In the genomic region with DNA sequence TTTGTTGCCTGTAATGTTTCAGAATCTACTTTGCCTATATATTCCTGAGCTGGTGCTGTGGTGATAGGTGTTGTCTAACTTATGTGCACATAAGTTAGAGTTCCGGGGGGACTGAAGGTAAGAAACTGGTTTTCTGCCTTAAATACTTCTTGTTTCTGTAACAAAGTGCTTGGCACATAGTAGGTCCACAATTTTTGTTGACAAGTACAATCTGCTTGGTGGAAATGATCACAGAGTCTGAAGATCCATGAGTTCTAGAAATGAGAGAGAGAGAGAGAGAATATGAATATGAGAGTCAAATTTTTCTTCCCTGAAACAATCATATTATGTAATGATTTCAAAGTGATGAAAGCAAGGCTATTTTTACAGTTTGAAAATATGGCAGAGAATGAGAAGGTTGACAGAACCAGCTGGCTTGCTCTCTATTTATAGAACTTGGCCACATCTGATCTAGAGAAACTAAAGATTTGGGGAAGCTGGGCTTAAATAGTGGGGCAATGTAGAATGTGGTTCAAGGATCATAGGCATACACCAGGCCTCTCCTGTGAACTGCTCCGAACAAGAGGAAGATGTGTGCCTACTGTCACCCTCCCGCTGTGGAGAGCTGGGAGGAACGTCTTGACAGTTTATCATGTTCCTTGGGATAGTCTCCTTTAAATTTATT, we compare ENCODE assay signal across 23 mouse cellular contexts. TPM values are rescaled to one million over a fixed set of nuclear protein-coding genes. Genes with fewer than 3 reads are reported as not detected.
DNase-seq lines count a peak whose midpoint lies in the region; ATAC-seq and TF ChIP-seq lines count a peak whose summit lies in the region.
"Had no signal": no experiment of that assay in that cellular context is flagged by ENCODE, and none has a peak within 500 bp of the region (broad histone marks: within the 10 kb centered on the region; RNA-seq: fewer than 3 reads in every experiment).

No protein-coding gene starts in this region.

- H3K27ac ChIP-seq in lung, postnatal 0 days (ENCODE audit: low read length): no peak overlapping the region
- H3K27ac ChIP-seq: embryonic facial prominence, embryonic 13.5 days; hindbrain, embryonic 14.5 days; liver, embryonic 12.5 days had no signal

- H3K36me3 ChIP-seq in lung, postnatal 0 days (ENCODE audit: insufficient read depth, low read length): no peaks in the 10 kb centered on the region

- no peaks in the 10 kb centered on the region for H3K9me3 ChIP-seq in lung, postnatal 0 days (ENCODE audit: low read length)
- H3K9me3 ChIP-seq: embryonic facial prominence, embryonic 13.5 days; liver, embryonic 12.5 days; megakaryocyte, embryonic 14.5 days had no signal

- no peak for TF ChIP-seq CTCF in lung, postnatal 0 days (IDR thresholded peaks at IDR 0.05)

- peak; percentile 73 for DNase-seq in lung, postnatal 0 days (ENCODE audit: low spot score)
- DNase-seq in lung, postnatal 36 days: no peak
- peak; percentile 58 for DNase-seq in adipocyte (ENCODE audit: low spot score)
- DNase-seq in monocyte, adult 2 months (ENCODE audit: low read depth in 1 of 2, low spot score in 2 of 2): peak; percentile 14 to 17
- no peak for DNase-seq in retina, postnatal 1 day
- no peak for DNase-seq in urinary bladder, adult 2 months (ENCODE audit: low spot score)
- DNase-seq in retina, embryonic 14.5 days (ENCODE audit: low spot score): no peak
- DNase-seq: adrenal gland, postnatal 36 days; cerebellum, adult 9-10 months; gastrocnemius, postnatal 36 days; heart, postnatal 10 days; lung, embryonic 14.5 days; thymus, postnatal 4 days had no signal

- H3K4me1 ChIP-seq in lung, postnatal 0 days (ENCODE audit: insufficient read depth, low read depth, low read length): no peaks in the 10 kb centered on the region
- H3K4me1 ChIP-seq: liver, embryonic 12.5 days had no signal

- H3K4me2 ChIP-seq in lung, postnatal 0 days (replicated peaks; ENCODE audit: low read depth, low read length): no peak overlapping the region
- H3K4me2 ChIP-seq: embryonic facial prominence, embryonic 13.5 days; hindbrain, embryonic 14.5 days; liver, embryonic 12.5 days; lung, embryonic 14.5 days had no signal

- no peak overlapping the region for H3K4me3 ChIP-seq in lung, postnatal 0 days (ENCODE audit: low read depth, low read length)
- H3K4me3 ChIP-seq: embryonic facial prominence, embryonic 13.5 days; liver, embryonic 12.5 days; megakaryocyte, embryonic 14.5 days had no signal

- 85% methylated on average over 4 of the region's 4 CpGs for WGBS in lung, postnatal 0 days

- H3K9ac ChIP-seq in lung, postnatal 0 days (replicated peaks; ENCODE audit: low read depth): no peak overlapping the region
- H3K9ac ChIP-seq: embryonic facial prominence, embryonic 13.5 days; hindbrain, embryonic 14.5 days; liver, embryonic 12.5 days; lung, embryonic 14.5 days had no signal

- TF ChIP-seq EP300 in lung, postnatal 0 days (IDR thresholded peaks at IDR 0.05): no peak

- ATAC-seq in lung, postnatal 0 days: 0 out of 2 replicates have a peak, but pooled peaks have one; percentile 25
- ATAC-seq in common myeloid progenitor, adult 5-6 weeks (replicated peaks; ENCODE audit: low read depth, poor library complexity, severe bottlenecking): peak; percentile 63
- ATAC-seq: activated CD4-positive, CD25-positive, alpha-beta regulatory T cell, adult 4 months; forebrain, embryonic 14.5 days; intestine, embryonic 16.5 days; liver, embryonic 12.5 days; midbrain, embryonic 16.5 days had no signal

- H3K27me3 ChIP-seq in lung, postnatal 0 days (replicated peaks; ENCODE audit: insufficient read depth, low read length): no peaks in the 10 kb centered on the region
- H3K27me3 ChIP-seq: embryonic facial prominence, embryonic 13.5 days; liver, embryonic 12.5 days; megakaryocyte, embryonic 14.5 days had no signal

RNA-seq across cellular contexts. Expression of a gene that starts 39.7 kb away (rescaled TPM):
- polyA plus RNA-seq in lung, postnatal 0 days (2015; fragmentation: Nextera tagmentation; extraction: Ambion mirVana): 17.0 and 20.5 TPM in 2 replicates
- 30.7 and 44.4 TPM in 2 replicates for total RNA-seq in common myeloid progenitor, adult 5-6 weeks (2017)
- 16.7 and 19.3 TPM in 2 replicates for polyA plus RNA-seq in urinary bladder, adult 2 months (2012; rRNA removed)

RNA-seq across cellular contexts. Expression of a gene that starts 39.8 kb away (rescaled TPM):
- polyA plus RNA-seq in lung, postnatal 0 days (2015; fragmentation: Nextera tagmentation; extraction: Ambion mirVana): 0.06 and 0.24 TPM in 2 replicates
- 0.09 TPM in 1 of 2 replicates, not detected in the other for total RNA-seq in common myeloid progenitor, adult 5-6 weeks (2017)
- polyA plus RNA-seq in urinary bladder, adult 2 months (2012; rRNA removed): 0.03 TPM in 1 of 2 replicates, not detected in the other
- total RNA-seq: adrenal gland, postnatal 36 days; gastrocnemius, postnatal 36 days; heart, postnatal 10 days had no signal
- polyA plus RNA-seq: activated CD4-positive, CD25-positive, alpha-beta regulatory T cell, adult 4 months; embryonic facial prominence, embryonic 13.5 days; intestine, embryonic 16.5 days; kidney, embryonic 16.5 days; liver, embryonic 12.5 days had no signal

Comparison
In these comparisons a context has a peak if more than half of its experiments do, and no peak if none do; other contexts are left out.
1. DNase-seq: peak in lung, postnatal 0 days (single experiment), adipocyte (single experiment) and monocyte, adult 2 months (2 of 2); none in lung, postnatal 36 days (single experiment), retina, postnatal 1 day (single experiment), urinary bladder, adult 2 months (single experiment) and retina, embryonic 14.5 days (single experiment).